Mouse (Mus musculus): ENCODE results near the gene S100a2. TPM values are rescaled to one million over a fixed set of nuclear protein-coding genes. Genes with fewer than 3 reads are reported as not detected.

Gene S100a2
- polyA plus RNA-seq, 1 experiment: not detected

GRCm38 (mm10) chr3:90615911-90616310 is 25.9 kb downstream of the S100a2 start:
- no peak for DNase-seq (ENCODE audit: low spot score)

DNA sequence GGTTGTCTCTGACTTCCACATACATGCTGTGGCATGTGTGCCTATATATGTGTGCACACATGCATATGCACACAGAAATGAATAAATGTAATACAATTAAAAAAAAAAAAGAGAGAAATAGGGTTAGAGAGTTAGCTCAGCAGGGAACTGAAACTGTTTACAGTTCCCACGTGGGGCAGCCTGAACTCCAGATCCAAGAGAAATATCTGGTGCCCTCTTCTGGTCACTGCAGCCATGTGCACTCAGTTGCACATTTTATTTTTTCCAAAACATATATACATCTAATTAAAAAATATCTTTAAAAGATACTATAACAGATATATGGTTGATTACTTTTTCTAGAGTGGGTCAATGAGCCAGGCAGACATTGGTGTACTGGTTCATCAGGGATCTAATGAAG is 27.5 kb downstream of the S100a2 start:
- DNase-seq (ENCODE audit: low spot score): peak; percentile 22

DNA sequence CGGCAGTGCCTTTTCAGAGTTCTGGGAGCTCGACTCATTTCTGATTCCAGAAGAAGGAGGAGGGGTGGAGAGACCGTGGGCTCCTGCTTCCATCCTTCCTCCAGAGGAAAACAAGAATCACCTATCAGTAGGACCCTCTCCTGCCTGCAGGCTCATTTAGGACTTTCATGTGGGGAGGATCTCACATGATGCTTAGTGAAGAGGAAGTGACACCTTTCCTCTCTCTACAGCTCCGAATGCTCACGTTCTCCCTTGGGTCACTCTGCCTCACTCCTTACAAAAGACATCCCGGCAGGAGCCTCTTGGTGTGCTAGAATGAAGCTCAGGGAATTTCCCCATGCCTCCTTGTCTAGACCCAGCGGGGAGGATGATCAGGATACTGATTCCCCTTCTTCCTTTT is 31.5 kb downstream of the S100a2 start:
- no peak for DNase-seq (ENCODE audit: low spot score)

DNA sequence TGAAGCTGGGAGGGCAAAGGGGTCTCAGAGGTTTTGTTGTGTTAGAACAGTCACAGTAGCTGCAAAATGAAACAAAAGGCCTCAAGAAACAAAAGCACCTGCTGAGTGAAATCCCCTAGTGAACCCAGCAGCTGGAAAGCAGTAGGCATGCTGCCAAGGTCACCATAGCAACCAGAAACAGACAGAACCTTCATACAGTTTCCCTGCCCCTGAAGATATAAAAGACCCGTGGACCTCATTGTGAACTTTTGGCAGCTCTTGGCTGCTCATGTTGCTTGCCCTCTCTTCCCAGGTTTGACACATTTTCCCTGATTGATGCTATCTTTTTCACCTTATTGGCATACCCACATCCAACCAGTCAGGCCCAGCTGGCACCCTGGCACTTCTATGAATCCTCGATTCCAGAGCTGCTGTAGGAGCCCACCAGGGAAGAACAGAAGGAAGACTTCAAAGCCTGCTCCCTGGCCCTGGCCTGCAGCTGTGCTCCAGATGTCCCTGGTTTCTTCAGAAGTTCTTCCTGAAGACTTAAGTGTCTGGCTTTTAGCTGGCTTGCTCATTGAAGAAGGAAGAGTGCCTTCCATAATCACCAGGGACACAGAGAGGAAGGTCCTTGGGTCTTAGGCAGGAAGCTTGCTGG is 33.5 kb downstream of the S100a2 start:
- DNase-seq (ENCODE audit: low spot score): no peak

DNA sequence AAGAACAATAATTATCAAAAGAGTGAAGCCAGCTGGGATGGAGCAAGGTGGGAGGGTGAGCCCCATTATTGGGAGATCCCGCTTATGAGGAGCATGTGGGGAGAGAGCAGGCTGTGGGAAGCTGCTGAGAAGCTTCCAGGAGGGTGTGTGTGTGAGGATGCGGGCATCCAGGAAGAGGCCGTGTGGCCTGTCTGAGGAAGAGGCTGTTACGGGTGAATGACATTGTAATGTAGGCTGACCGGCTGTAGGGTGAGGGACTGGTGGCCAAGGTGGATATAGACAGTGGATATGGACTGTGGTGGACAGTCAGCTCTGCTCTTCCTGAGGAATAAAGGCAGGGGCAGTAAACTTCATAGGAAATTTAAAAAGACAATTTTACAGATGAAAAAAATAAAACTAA is 35.4 kb downstream of the S100a2 start:
- DNase-seq (ENCODE audit: low spot score): no peak

DNA sequence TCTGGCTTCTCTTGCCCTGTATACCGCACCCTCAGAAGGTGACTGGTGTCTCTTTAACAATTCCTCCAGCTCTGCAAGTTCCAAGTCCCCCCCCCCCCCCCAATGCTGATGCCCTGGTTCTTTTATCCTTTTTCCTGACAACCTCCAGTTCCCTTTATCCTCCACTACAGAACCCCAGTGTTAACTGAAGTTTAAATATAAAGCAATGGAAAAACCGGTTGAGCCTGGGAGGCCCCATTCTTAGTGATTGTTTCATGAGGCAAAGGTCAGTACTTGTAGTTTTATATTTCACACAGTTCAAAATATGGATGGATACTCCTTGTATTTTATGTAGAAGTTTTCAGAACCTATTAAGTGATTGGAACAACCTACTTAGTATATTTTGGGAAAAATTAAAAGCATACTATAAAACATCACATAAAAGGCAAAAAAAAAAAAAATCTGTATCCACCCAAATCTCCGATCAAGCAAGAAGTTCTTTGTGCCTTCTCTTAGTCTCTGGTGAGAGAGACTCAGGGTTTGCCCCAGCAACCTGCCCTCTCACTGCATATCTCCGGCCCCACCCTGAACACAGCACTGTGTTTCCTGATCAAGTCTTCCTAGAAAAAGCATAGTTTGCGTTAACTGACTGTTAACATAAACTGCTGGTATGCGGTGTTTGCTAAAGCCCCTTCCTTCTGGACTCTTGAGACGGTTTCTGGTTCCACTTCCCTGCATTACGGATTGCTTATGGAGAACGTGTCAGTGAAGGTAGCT is 36.4 kb downstream of the S100a2 start:
- no peak for DNase-seq (ENCODE audit: low spot score)

DNA sequence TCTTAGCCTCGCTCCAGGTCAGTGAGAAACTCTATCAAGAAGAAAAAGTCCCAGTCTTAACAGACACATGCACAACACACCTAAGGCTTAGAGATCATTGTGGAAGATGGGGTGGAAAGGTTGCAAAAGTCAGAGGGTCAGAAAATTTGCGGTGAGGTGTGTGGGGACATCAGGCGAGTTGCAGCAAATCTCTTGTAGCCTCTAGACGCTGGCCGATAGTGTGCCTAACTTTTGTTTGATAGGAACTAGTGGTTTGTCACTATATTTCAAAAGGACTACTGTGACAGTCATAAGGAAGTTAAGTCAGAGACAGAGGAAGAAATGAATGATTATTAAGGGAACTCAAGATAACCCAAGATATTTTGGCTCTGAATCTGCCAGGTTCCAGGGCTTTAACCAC is 37.3 kb downstream of the S100a2 start:
- no peak for DNase-seq (ENCODE audit: low spot score)

DNA sequence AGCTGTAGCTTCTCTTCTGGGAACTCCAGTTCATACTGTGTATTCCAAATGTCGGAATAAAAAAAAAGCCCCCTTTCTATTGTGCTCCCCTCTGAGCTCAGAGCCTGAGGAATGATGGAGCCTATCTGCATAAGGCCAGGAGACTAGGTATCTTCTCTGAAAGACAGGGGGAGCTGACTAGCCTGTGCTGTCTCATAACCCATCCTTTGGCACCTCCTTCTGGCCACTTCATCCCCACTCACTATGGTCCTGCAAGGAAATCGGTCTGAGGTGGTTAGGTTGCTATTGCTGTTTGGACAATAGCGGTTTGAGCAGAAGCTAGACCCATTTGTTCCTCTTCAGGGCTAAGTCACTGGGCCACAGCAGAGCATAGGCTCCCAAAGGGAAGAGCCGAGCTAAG is 37.8 kb downstream of the S100a2 start:
- no peak for DNase-seq (ENCODE audit: low spot score)

GRCm38 (mm10) chr3:90629298-90629697 is 39.3 kb downstream of the S100a2 start:
- DNase-seq (ENCODE audit: low spot score): no peak

DNA sequence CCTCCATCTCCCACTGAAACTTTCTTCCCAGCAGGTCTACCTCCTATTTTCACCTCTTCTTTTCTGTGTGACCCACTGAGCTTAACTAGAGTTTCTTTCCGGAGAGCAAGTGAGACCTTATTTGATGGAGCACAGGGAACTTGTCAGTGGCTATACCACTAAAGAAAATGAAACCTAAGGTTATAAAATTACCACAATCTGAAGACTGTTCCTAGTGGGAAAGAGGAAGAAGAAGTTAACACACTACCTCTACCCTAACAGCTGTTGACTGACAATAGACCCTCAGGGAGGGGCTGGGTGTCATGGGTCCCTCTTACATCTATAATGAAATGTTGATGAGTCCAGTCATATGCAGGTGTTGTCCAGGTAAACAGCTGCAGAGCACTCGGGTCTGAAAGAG is 41.9 kb downstream of the S100a2 start:
- no peak for DNase-seq (ENCODE audit: low spot score)

DNA sequence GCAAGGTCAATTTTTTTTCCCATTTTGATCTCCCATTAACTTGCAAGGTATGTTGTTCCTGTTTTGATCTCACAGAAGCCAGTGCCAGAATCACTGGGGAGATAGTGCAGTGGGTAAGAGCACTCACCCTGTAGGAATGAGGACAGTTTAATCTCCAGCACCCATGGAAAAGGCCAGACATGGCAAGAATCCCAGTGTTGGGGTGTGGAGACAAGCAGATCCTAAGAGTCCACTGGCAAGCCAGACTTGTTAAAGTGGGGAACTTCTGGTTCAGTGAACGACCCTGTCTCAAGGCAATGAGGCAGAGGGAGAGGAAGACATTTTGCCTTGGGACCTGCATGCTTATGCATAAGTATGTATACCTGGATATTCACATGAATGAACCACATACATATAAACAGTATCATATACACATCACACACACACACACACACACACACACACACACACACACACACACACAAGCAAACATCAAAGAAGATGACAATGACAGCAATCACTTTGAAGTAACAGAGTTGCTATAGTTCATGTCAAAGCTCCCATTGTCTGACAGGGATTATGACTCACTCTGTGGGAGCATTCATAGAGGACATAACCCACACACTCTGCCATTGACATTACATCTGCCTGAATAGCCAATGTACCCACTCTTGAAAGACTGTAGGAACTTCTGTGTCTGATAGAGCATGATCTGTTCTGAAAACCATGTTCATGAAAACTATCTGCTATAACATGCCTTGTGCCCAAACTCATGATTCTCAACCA is 48.6 kb downstream of the S100a2 start:
- no peak for DNase-seq (ENCODE audit: low spot score)

DNA sequence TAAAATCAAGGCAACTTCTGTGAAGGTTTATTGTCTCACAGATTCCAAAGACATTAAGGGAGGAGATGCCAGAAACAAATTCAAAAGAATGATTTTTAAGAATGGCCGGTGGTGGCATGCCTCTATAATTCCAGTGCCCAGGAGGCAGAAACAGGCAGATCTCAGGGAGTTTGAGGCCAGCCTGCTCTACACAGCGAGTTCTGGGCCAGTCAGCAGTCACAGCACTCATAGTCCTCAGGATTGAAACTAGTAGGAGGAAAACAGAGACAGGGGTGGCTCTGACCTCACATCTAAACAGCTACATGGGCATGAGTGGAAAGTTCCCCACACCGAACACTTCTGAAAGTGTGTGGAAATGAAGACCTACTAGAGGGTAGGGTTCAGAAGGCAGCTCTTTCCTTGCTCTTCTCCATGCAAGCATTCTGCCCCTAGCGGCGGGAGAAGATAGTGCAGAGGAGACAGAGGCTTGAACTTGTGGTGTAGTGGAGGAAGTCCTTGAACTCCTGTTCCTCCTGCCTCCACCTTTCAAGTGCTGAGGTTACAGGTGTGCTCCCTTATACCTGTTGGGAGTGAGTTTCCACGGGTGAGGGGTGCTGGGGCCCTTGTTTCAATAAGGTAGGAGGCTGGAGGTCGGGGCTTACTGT is 49.6 kb downstream of the S100a2 start:
- no peak for DNase-seq (ENCODE audit: low spot score)

DNA sequence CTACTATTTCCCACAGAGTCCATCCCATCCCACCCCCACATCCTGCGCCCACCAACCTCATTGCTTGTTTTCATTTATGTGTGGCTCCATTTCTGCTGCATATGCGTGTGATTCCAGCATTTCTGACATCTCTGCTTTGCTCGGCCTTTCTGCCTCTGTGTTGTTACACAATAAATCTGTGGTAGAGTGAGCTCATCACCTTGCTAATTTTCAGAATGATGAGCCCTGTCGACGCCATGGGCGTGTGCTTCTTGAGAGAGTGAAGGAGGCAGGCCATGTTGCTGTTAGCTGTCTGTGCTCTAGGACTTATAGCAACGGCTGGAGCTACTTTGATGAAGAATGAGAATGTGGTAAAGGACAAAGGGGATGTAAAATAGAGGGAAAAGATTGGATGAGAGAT is 50.9 kb downstream of the S100a2 start:
- no peak for DNase-seq (ENCODE audit: low spot score)

Other genes with a start within 250 kb of the S100a2 start
- gene Slc27a3, start 200.3 kb upstream of the S100a2 start, polyA plus RNA-seq (2012; rRNA removed): 9.2 and 11.0 TPM in 2 replicates
- 24.8 and 26.4 TPM in 2 replicates for gene Ints3, start 156.6 kb upstream of the S100a2 start, polyA plus RNA-seq (2012; rRNA removed)
- 25.3 and 26.4 TPM in 2 replicates for gene Npr1, start 124.4 kb upstream of the S100a2 start, polyA plus RNA-seq (2012; rRNA removed)
- 44.4 and 48.2 TPM in 2 replicates for gene Ilf2, start 114.1 kb upstream of the S100a2 start, polyA plus RNA-seq (2012; rRNA removed)
- 88.2 and 107 TPM in 2 replicates for gene Snapin, start 99.2 kb upstream of the S100a2 start, polyA plus RNA-seq (2012; rRNA removed)
- gene Chtop, start 80.7 kb upstream of the S100a2 start, polyA plus RNA-seq (2012; rRNA removed): 98.1 and 103 TPM in 2 replicates
- gene S100a1, start 75.9 kb upstream of the S100a2 start, polyA plus RNA-seq (2012; rRNA removed): 592 and 865 TPM in 2 replicates
- gene S100a13, start 75.8 kb upstream of the S100a2 start, polyA plus RNA-seq (2012; rRNA removed): 86.1 and 86.3 TPM in 2 replicates
- 70.1 and 94.3 TPM in 2 replicates for gene S100a14, start 63.4 kb upstream of the S100a2 start, polyA plus RNA-seq (2012; rRNA removed)
- 151 and 159 TPM in 2 replicates for gene S100a16, start 53.0 kb upstream of the S100a2 start, polyA plus RNA-seq (2012; rRNA removed)
- 3.3 and 4.7 TPM in 2 replicates for gene S100a3, start 29.7 kb upstream of the S100a2 start, polyA plus RNA-seq (2012; rRNA removed)
- 0.41 and 0.81 TPM in 2 replicates for gene Gm42674, start 11.7 kb downstream of the S100a2 start, polyA plus RNA-seq (2012; rRNA removed)
- gene S100a4, start 13.5 kb downstream of the S100a2 start, polyA plus RNA-seq (2012; rRNA removed): 263 and 329 TPM in 2 replicates
- gene S100a5, start 18.3 kb downstream of the S100a2 start, polyA plus RNA-seq (2012; rRNA removed): 9.8 and 10.2 TPM in 2 replicates
- gene S100a6, start 22.6 kb downstream of the S100a2 start, polyA plus RNA-seq (2012; rRNA removed): 3,944 and 6,594 TPM in 2 replicates
- 4.6 and 6.6 TPM in 2 replicates for gene S100a7a, start 63.8 kb downstream of the S100a2 start, polyA plus RNA-seq (2012; rRNA removed)
- 0.45 and 1.0 TPM in 2 replicates for gene S100a8, start 78.7 kb downstream of the S100a2 start, polyA plus RNA-seq (2012; rRNA removed)
- 0.15 and 0.71 TPM in 2 replicates for gene S100a9, start 105.5 kb downstream of the S100a2 start, polyA plus RNA-seq (2012; rRNA removed)
- gene Pglyrp4, start 136.7 kb downstream of the S100a2 start, polyA plus RNA-seq (2012; rRNA removed): 0.03 TPM in 1 of 2 replicates, not detected in the other
- gene Gm5849, start 187.6 kb downstream of the S100a2 start, polyA plus RNA-seq (2012; rRNA removed): not detected in 2 replicates

All from urinary bladder, adult 2 months (tissue).